Mouse (Mus musculus) small intestine, adult 2 months (tissue): Measurements from ENCODE around the gene 4930469K13Rik. TPM values are rescaled to one million over a fixed set of nuclear protein-coding genes. Genes with fewer than 3 reads are reported as not detected.

Source experiments
- H3K27ac ChIP-seq: fragments of 200-500 bp; 2 replicates; pipeline ENCODE4 v1.5.1; 2012; ENCODE audit warnings: low read depth, low read length, control low read depth, inconsistent platforms; ENCODE audit not compliant: insufficient read depth
- H3K27me3 ChIP-seq: fragments of 200-500 bp; 2 replicates; pipeline ENCODE4 v1.6.1; 2012; ENCODE audit warnings: mild to moderate bottlenecking, moderate library complexity, low read length, inconsistent platforms; ENCODE audit not compliant: control insufficient read depth, insufficient read depth
- H3K36me3 ChIP-seq: fragments of 200-500 bp; 2 replicates; pipeline ENCODE4 v1.6.1; 2012; ENCODE audit warnings: mild to moderate bottlenecking, low read length, control low read depth, inconsistent platforms; ENCODE audit not compliant: control insufficient read depth, insufficient read depth
- H3K4me1 ChIP-seq: fragments of 200-500 bp; 2 replicates; pipeline ENCODE4 v1.6.1; 2012; ENCODE audit warnings: low read length, inconsistent platforms, mixed read lengths; ENCODE audit not compliant: control insufficient read depth, insufficient read depth, insufficient read length
- H3K4me3 ChIP-seq: fragments of 200-500 bp; 2 replicates; pipeline ENCODE4 v1.5.1; 2012; ENCODE audit warnings: low read depth, mild to moderate bottlenecking, control low read depth, inconsistent platforms, low read length, moderate library complexity
- CTCF ChIP-seq: fragments of 200-500 bp; IDR thresholded peaks from 2 replicates; pipeline ENCODE4 v1.5.1; 2012; ENCODE audit warnings: low read depth, mild to moderate bottlenecking, control low read depth, inconsistent platforms, low read length, moderate library complexity, mixed read lengths; ENCODE audit not compliant: insufficient replicate concordance, insufficient read length; ENCODE audit errors: extremely low read depth
- POLR2A ChIP-seq: fragments of 200-500 bp; IDR thresholded peaks from 2 replicates; pipeline ENCODE4 v1.6.1; 2012; ENCODE audit warnings: low read depth, mild to moderate bottlenecking, control low read depth, inconsistent platforms, low read length, moderate library complexity
- WGBS: fragments of 180-500 bp; shearing (Covaris S2); methylation state at CpG from one replicate; pipeline ENCODE4 v1.1.7; 2018; 5-methylcytosine and 5-hydroxymethylcytosine counted together
- polyA plus RNA-seq: library from polyadenylated mRNA; depleted of rRNA; stranded (reverse); fragments of >200 nt; gene quantifications from 2 replicates; pipeline ENCODE4 v1.2.3, GENCODE M21; 2012

4930469K13Rik gene
- polyA plus RNA-seq, 1 experiment = not detected

GRCm38 (mm10) chr11:33990002-33990401, 108.4 kb downstream of the 4930469K13Rik start:
- Histone ChIP-seq H3K27ac (no peak overlapping the region), H3K4me1 (no peaks in the 10 kb centered on the region), H3K36me3 (no peaks in the 10 kb centered on the region), H3K27me3 (no peaks in the 10 kb centered on the region), H3K4me3 (no peak overlapping the region)
- WGBS = 28% methylated on average over 5 of the region's 5 CpGs
- TF ChIP-seq CTCF (no peak), POLR2A (no peak)

DNA sequence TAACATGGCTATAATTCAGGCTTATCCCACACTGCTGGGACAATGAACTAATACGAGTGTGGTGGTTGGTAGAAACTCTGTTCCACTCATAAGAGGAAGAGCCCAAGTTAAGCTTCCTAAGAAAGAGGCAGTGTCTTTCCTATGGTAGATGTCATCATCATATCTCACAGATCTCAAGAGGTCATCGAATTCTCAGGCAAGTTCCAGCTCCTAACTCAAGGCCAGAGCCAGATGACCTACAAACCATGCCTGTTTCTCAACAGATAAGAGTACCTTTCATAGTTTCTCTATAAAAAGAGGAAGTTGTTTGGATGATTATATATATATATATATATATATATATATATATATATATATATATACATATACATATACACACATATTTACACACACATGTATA, 111.8 kb downstream of the 4930469K13Rik start:
- no peak overlapping the region for H3K27ac ChIP-seq
- no peak for TF ChIP-seq POLR2A
- TF ChIP-seq CTCF = no peak
- no peaks in the 10 kb centered on the region for H3K27me3 ChIP-seq
- H3K36me3 ChIP-seq = no peaks in the 10 kb centered on the region
- 76% methylated on average over 2 of the region's 2 CpGs for WGBS
- no peak overlapping the region for H3K4me3 ChIP-seq
- H3K4me1 ChIP-seq = no peaks in the 10 kb centered on the region

DNA sequence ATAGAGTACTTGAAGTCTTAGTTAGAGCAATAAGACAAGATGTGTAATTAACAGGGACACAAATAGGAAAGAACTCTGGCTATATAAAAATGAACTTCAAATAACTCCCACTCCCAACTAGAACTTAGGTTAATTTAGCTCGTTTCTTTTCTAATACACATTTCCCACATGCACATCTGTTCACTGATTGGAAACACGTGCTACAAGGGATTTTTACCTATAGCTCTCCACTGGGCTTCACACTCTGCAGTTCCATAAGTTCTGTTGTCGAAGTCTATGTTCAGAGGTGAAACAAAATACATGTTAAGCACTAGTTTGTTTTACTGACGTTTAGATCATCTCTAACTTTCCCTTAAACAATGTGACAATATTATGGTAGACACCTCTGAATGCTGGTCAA, 118.2 kb downstream of the 4930469K13Rik start:
- H3K36me3 ChIP-seq = no peaks in the 10 kb centered on the region
- WGBS = 74% methylated on average over 4 of the region's 4 CpGs
- H3K27ac ChIP-seq = no peak overlapping the region
- H3K4me3 ChIP-seq = no peak overlapping the region
- no peaks in the 10 kb centered on the region for H3K4me1 ChIP-seq
- no peaks in the 10 kb centered on the region for H3K27me3 ChIP-seq
- TF ChIP-seq POLR2A (no peak), CTCF (no peak)

- no peaks in the 10 kb centered on the region for H3K4me1 ChIP-seq
- TF ChIP-seq POLR2A (no peak), CTCF (no peak)
- 81% methylated on average over 2 of the region's 2 CpGs for WGBS
- no peaks in the 10 kb centered on the region for H3K36me3 ChIP-seq
- H3K4me3 ChIP-seq = no peak overlapping the region
- no peaks in the 10 kb centered on the region for H3K27me3 ChIP-seq
- no peak overlapping the region for H3K27ac ChIP-seq
These were observed 123.2 kb downstream of the 4930469K13Rik start for GRCm38 (mm10) chr11:33975121-33975520.

DNA sequence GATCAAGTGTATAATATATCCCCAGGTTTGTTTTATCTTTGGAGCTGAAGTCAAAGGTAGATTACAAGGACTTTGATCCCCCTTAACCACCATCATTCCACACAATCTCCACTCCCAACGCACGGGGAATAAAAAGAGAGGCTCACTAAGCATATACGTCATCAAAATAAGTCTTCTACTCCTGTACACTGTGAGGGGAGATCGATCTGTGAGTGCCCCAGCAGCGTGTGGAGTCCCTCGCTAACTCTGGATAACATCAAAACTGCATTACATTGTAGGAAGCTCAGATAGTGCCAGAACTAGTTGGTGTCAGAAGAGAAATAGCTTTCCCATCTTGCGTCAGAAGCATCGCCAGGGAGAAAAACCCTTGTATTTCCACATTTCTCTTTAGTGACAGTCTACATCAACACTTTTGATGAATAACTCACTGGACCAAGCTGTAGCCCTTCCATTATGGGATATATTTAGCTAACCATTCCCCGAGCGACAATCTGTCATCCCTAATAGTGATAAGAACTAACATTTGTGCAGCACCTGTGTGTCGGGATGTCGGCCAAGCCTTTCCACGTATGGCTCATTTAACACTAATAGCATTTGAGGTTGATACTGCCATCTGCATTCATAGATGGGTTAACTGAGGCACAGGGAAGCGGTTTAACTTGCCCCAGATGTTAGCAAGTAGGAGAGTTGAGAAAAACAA, 123.9 kb downstream of the 4930469K13Rik start:
- no peaks in the 10 kb centered on the region for H3K36me3 ChIP-seq
- 59% methylated on average over 14 of the region's 14 CpGs for WGBS
- no peak overlapping the region for H3K27ac ChIP-seq
- no peaks in the 10 kb centered on the region for H3K4me1 ChIP-seq
- no peak for TF ChIP-seq CTCF
- TF ChIP-seq POLR2A = no peak
- H3K27me3 ChIP-seq = no peaks in the 10 kb centered on the region
- H3K4me3 ChIP-seq = no peak overlapping the region

GRCm38 (mm10) chr11:33972114-33972513, 126.2 kb downstream of the 4930469K13Rik start:
- Histone ChIP-seq H3K4me3 (no peak overlapping the region), H3K36me3 (no peaks in the 10 kb centered on the region), H3K27me3 (no peaks in the 10 kb centered on the region), H3K4me1 (no peaks in the 10 kb centered on the region), H3K27ac (no peak overlapping the region)
- TF ChIP-seq POLR2A (no peak), CTCF (no peak)
- WGBS = 76% methylated on average over 7 of the region's 7 CpGs

DNA sequence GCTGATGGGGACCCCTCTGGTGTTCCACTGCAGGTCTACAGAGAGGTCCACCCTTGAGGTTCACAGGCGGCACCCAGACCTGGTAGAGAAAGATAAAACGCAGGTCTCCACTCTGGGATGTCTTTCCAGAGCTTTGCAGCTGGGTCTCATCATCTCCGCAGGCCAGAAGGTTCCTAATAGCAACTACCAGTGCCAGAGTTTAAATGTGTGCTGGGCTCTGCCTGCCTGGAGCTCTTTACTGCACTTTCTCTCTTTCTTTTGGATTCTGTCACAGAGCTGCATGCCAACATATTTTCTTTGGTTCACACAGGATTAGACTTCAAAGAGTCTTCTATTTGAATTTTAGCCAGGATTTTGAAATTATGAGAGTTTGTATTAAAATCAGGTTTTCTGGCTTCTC, 129.2 kb downstream of the 4930469K13Rik start:
- no peak overlapping the region for H3K27ac ChIP-seq
- WGBS = 75% methylated on average over 3 of the region's 3 CpGs
- no peaks in the 10 kb centered on the region for H3K36me3 ChIP-seq
- no peak for TF ChIP-seq CTCF
- TF ChIP-seq POLR2A = no peak
- no peaks in the 10 kb centered on the region for H3K27me3 ChIP-seq
- H3K4me3 ChIP-seq = no peak overlapping the region
- H3K4me1 ChIP-seq = no peaks in the 10 kb centered on the region

DNA sequence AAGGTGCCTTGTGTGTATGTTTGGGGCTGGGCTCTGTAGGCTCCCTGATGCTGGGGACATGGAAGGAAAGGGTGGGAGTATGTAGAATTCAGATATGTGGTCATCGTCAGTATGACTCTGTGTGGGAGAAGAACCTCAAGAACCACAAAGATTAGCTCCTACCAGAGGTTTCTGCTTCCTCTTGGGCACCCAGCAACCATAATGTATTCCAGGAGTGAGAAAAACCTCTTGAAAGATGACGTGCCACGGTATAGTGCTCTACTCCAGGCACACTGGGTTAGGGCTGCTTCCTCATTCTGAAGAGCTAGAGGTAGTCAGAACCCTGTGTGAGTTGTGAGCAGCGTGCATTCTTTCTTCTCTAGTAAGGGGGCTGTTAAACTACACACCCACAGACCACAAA, 130.6 kb downstream of the 4930469K13Rik start:
- Histone ChIP-seq H3K4me1 (no peaks in the 10 kb centered on the region), H3K27ac (no peak overlapping the region), H3K27me3 (no peaks in the 10 kb centered on the region), H3K36me3 (no peaks in the 10 kb centered on the region), H3K4me3 (no peak overlapping the region)
- WGBS = 64% methylated on average over 4 of the region's 4 CpGs
- TF ChIP-seq CTCF = no peak
- no peak for TF ChIP-seq POLR2A
